In the genomic region with DNA sequence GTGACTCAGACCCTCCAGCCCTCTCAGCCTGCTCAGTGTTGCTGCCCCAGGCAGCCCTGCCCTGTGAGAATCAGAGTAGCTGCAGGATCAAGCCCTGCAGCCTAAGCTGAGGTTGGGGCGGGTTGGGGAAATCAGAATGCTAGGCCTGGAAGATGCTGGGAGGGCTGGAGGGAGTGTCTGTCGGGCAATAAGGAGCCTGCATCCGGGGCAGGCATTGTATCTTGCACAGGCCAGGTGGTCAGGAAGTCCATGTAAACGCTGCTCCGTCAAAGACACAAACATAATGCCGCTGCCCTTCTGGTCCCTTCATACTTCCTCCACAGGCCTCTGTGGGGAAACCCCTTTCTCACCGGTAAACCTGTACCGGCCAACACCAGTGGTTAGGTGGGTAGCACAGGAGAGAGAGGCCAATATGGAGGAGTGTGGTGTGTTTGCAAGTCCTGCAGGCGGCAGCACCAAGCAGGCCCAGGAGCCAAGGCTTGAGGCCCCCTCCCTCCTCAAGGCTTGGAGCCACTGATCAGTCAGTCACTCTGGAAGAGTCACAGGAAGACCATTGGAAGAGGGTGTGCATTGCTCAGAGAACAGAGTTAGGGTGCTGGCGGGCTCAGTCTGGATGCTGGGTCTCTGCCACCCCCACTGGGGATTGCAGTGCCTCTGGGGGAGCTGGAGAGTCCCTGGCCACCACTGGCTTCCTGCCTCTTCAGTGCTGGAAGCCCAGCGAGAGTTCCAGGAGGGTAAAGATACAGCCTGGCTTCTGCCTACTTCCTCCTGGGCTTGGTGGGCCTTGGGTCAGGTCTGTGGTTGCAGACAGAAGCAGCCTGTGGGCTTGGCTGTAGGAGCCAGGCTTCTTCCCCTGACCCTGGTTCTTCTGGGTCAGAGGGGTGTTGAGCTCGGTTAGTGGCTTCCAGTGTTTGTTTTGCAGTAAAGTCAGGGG, we compare ENCODE assay signal across 8 mouse cellular contexts. TPM values are rescaled to one million over a fixed set of nuclear protein-coding genes. Genes with fewer than 3 reads are reported as not detected.
A peak's percentile ranks its signal among the peaks of the same experiment; 100 is the strongest.
DNase-seq lines count a peak whose midpoint lies in the region; ATAC-seq and TF ChIP-seq lines count a peak whose summit lies in the region.

No protein-coding gene starts in this region.

- H3K4me2 ChIP-seq in midbrain, embryonic 16.5 days (ENCODE audit: low read length) = no peak overlapping the region

- 34% methylated on average over 12 of the region's 12 CpGs for WGBS in midbrain, embryonic 16.5 days

- peak; percentile 67 for TF ChIP-seq CTCF in layer of hippocampus, adult 2 months (conservative IDR thresholded peaks at IDR 0.05)

- H3K27me3 ChIP-seq in midbrain, embryonic 16.5 days (ENCODE audit: control insufficient read depth, insufficient read depth, low read depth, low read length) = no peaks in the 10 kb centered on the region

- peaks cover 52% of the 10 kb centered on the region for H3K4me1 ChIP-seq in midbrain, embryonic 16.5 days (ENCODE audit: control insufficient read depth, insufficient read depth, low read length)

- H3K4me3 ChIP-seq in layer of hippocampus, adult 2 months = no peak overlapping the region
- H3K4me3 ChIP-seq in midbrain, embryonic 16.5 days (ENCODE audit: low read depth, low read length) = no peak overlapping the region

- H3K9ac ChIP-seq in midbrain, embryonic 16.5 days (ENCODE audit: low read depth, low read length) = peak overlapping the region; percentile 22; the same call in 1 of the 2 replicates

- H3K36me3 ChIP-seq in midbrain, embryonic 16.5 days (ENCODE audit: control insufficient read depth, insufficient read depth, low read length) = no peaks in the 10 kb centered on the region

- no peaks in the 10 kb centered on the region for H3K9me3 ChIP-seq in midbrain, embryonic 16.5 days (replicated peaks; ENCODE audit: control insufficient read depth, low read length, poor library complexity, severe bottlenecking)

- no peak for DNase-seq in layer of hippocampus, adult 2 months (ENCODE audit: low spot score in 2 of 2)
- no peak for DNase-seq in layer of hippocampus, adult 9-10 months (ENCODE audit: low spot score)
- peak; percentile 56 for DNase-seq in T-cell, adult 2 months (ENCODE audit: low spot score)
- DNase-seq in fibroblast of lung, adult 2 months (ENCODE audit: low read depth) = peak; percentile 81
- DNase-seq in layer of hippocampus, postnatal 36 days = no peak
- DNase-seq in adrenal gland, postnatal 36 days = no peak

- peak; percentile 49 for ATAC-seq in inflammation-experienced regulatory T-cells, adult 6 months
- ATAC-seq in midbrain, embryonic 16.5 days = no peak

- H3K27ac ChIP-seq in layer of hippocampus, adult 2 months = peak overlapping the region; percentile 86
- H3K27ac ChIP-seq in midbrain, embryonic 16.5 days (ENCODE audit: low read length) = peak overlapping the region; percentile 72

RNA-seq across cellular contexts. Expression of a gene that starts 13.3 kb away (rescaled TPM):
- 100 to 1,000 TPM; 115 to 139 TPM for total RNA-seq in layer of hippocampus, adult 2 months (2021)
- 1 to 10 TPM; 5.7 to 7.5 (median 5.9) TPM for polyA plus RNA-seq in inflammation-experienced regulatory T-cells, adult 6 months (2017; shearing (Covaris generic))
- 78.4 and 82.0 TPM in 2 replicates for polyA plus RNA-seq in midbrain, embryonic 16.5 days (2015; fragmentation: Nextera tagmentation; extraction: Ambion mirVana)
- total RNA-seq in layer of hippocampus, postnatal 36 days (2021) = 100 to 1,000 TPM; 123 to 128 TPM
- total RNA-seq in adrenal gland, postnatal 36 days (2021) = 10 to 100 TPM; 23.3 to 27.9 TPM

RNA-seq across cellular contexts. Expression of a gene that starts 20.3 kb away (rescaled TPM):
- 1 to 10 TPM in 1 of 2 experiments, not detected in 1; 1.2 TPM for total RNA-seq in layer of hippocampus, adult 2 months (2021)
- polyA plus RNA-seq in inflammation-experienced regulatory T-cells, adult 6 months (2017; shearing (Covaris generic)) = not detected
- 2.3 and 3.6 TPM in 2 replicates for polyA plus RNA-seq in midbrain, embryonic 16.5 days (2015; fragmentation: Nextera tagmentation; extraction: Ambion mirVana)
- 1 to 10 TPM in 1 of 2 experiments, not detected in 1; 1.9 TPM for total RNA-seq in layer of hippocampus, postnatal 36 days (2021)
- 1 to 10 TPM; 2.6 to 3.3 TPM for total RNA-seq in adrenal gland, postnatal 36 days (2021)

RNA-seq across cellular contexts. Expression of a gene that starts 29.5 kb away (rescaled TPM):
- 1 to 10 TPM; 1.8 to 2.2 TPM for total RNA-seq in layer of hippocampus, adult 2 months (2021)
- not detected for polyA plus RNA-seq in inflammation-experienced regulatory T-cells, adult 6 months (2017; shearing (Covaris generic))
- polyA plus RNA-seq in midbrain, embryonic 16.5 days (2015; fragmentation: Nextera tagmentation; extraction: Ambion mirVana) = 1.1 and 1.2 TPM in 2 replicates
- total RNA-seq in layer of hippocampus, postnatal 36 days (2021) = 1 to 10 TPM; 1.2 to 1.8 TPM
- 1 to 10 TPM; 3.7 to 4.3 TPM for total RNA-seq in adrenal gland, postnatal 36 days (2021)

RNA-seq across cellular contexts. Expression of a gene that starts 37.0 kb away (rescaled TPM):
- total RNA-seq in layer of hippocampus, adult 2 months (2021) = not detected
- not detected for polyA plus RNA-seq in inflammation-experienced regulatory T-cells, adult 6 months (2017; shearing (Covaris generic))
- not detected in 2 replicates for polyA plus RNA-seq in midbrain, embryonic 16.5 days (2015; fragmentation: Nextera tagmentation; extraction: Ambion mirVana)
- not detected for total RNA-seq in layer of hippocampus, postnatal 36 days (2021)
- not detected for total RNA-seq in adrenal gland, postnatal 36 days (2021)

RNA-seq across cellular contexts. Expression of a gene that starts 57.3 kb away (rescaled TPM):
- 10 to 100 TPM; 18.2 to 20.7 TPM for total RNA-seq in layer of hippocampus, adult 2 months (2021)
- polyA plus RNA-seq in inflammation-experienced regulatory T-cells, adult 6 months (2017; shearing (Covaris generic)) = 10 to 100 TPM; 11.3 to 17.4 (median 16.2) TPM
- 42.3 and 46.3 TPM in 2 replicates for polyA plus RNA-seq in midbrain, embryonic 16.5 days (2015; fragmentation: Nextera tagmentation; extraction: Ambion mirVana)
- 10 to 100 TPM; 17.4 to 18.9 TPM for total RNA-seq in layer of hippocampus, postnatal 36 days (2021)
- 10 to 100 TPM; 17.5 to 19.5 TPM for total RNA-seq in adrenal gland, postnatal 36 days (2021)

Comparison
In these comparisons a context has a peak if more than half of its experiments do, and no peak if none do; other contexts are left out.
1. DNase-seq: peak in T-cell, adult 2 months (single experiment) and fibroblast of lung, adult 2 months (single experiment); none in layer of hippocampus, adult 2 months (0 of 2), layer of hippocampus, adult 9-10 months (single experiment), layer of hippocampus, postnatal 36 days (0 of 2) and adrenal gland, postnatal 36 days (0 of 2).